Mouse (Mus musculus) heart, postnatal 0 days (tissue): ENCODE results near the gene 1700023F06Rik.

Experiments
- CTCF ChIP-seq: IDR thresholded peaks from 2 replicates; pipeline ENCODE4 v1.5.1; 2016; ENCODE audit warnings: antibody characterized with exemption, control low read depth, low read depth
- EP300 ChIP-seq: IDR thresholded peaks from 2 replicates; pipeline ENCODE4 v1.6.1; 2016; ENCODE audit warnings: antibody characterized with exemption, low read depth

DNA sequence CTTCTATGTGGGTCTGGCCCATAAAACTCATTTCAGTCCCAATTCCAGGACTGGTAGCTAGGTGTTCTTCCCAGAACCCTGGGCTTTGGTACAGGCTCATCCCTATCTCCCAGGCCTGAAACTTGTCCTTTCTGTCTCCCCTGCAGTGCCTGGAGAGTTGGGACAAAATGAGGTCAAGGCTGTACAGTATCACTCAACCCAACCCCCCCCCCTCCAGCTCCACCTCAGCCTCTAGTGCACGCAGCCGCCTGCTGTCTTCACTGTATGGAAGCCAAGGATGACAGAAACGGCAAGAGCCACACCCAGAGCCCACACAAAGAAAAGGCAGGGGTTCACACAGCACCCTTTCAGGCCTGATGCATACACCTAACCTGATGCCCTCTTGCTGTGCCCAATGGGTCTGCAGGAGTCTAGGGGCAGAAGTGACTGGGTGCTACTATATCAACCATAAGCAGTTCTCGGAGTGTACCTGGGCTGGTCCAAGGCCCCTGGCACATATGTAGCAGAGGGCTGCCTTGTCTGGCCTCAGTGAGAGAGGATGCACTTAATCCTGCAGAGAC, 38.5 kb upstream of the 1700023F06Rik start:
- no peak for TF ChIP-seq CTCF
- no peak for TF ChIP-seq EP300
